Mouse (Mus musculus): ENCODE measurements at regions not wholly inside any gene's neighbourhood (a gene's known extent, or its start where the extent isn't known, plus 50 kb on each side); places are given as distances from the start of the nearest gene placed in this dataset.

DNA sequence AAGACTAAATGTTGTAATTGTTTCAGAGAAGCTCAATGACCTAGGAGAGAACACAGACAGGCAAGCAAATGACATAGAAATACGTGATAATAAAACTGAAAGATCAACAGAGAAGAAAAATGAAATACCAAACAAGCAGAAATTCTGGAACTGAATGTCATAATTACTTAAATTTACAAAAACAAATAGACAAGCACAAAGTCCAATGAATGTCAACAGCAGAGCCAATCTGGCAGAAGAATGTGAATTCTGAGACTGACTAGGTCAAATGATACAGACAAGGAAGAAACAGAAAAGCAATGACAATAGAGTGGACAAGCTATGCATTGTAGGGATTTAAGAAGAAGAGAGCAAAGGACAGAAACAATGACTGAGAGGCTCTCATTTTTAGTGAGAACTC lies 143.1 kb upstream of the N4bp1 start:
- TF ChIP-seq CTCF (IDR thresholded peaks at IDR 0.05; ENCODE audit: insufficient read depth, low read length) (no peak), POLR2A (IDR thresholded peaks at IDR 0.05; ENCODE audit: borderline replicate concordance, extremely low read depth, low read depth, low read length) (no peak)

Measured in lung, adult 2 months (tissue).